Mouse (Mus musculus) embryonic fibroblast, embryonic 13.5 days (primary cell): Measurements from ENCODE around the gene Mei4.

Experiments
- CTCF ChIP-seq: IDR thresholded peaks from 2 replicates; pipeline ENCODE4 v1.5.1; 2011; ENCODE audit warnings: mild to moderate bottlenecking, control low read depth, low read length, moderate library complexity, borderline replicate concordance; ENCODE audit not compliant: insufficient read depth
- POLR2A ChIP-seq: IDR thresholded peaks from 2 replicates; pipeline ENCODE4 v1.6.1; 2011; ENCODE audit warnings: low read depth, mild to moderate bottlenecking, control low read depth, low read length, moderate library complexity

DNA sequence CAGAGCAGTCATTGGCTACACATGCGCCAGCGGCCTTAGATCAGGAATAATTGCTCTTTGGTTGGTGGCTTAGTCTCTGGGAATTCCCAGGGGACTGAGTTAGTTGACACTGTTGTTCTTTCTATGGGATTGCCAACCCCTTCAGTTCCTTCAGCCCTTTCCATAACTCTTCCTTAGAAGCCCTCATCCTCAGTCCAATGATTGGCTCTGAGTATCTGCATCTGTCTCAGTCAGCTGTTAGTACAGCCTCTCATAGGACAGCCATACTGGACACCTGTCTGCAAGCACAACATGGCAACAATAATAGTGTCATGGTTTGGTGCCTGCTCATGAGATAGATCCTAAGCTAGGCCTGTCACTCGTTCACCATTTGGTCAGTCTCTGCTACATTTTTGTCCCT, 149.5 kb downstream of the Mei4 start:
- no peak for TF ChIP-seq POLR2A
- no peak for TF ChIP-seq CTCF
